Mouse (Mus musculus): ENCODE measurements around the gene Spp2.

DNA sequence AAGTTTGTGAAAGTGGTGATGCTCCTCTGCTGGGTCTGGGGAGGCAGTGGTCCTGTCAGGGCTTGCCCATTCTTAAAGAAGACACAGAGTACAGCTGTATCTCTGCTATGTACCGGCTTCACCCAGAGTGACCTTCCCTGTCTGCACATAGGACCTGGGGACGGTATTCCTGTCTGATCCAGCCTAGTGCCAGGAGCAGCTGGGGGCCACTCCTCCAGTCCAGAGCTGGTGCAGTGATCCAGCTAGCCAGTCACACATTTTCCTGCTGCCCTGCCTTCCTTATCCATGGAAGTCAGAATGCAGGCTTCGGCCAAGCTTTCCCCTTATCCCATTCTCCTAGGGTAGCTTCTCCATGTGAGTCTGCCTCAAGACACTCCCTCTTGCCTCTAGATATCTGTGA, 49.0 kb downstream of the Spp2 start:
- TF ChIP-seq POLR2A (IDR thresholded peaks at IDR 0.05; ENCODE audit: control insufficient read depth, low read depth, low read length): no peak
- no peak for TF ChIP-seq CTCF (IDR thresholded peaks at IDR 0.05; ENCODE audit: control insufficient read depth, insufficient read depth, insufficient replicate concordance, low read depth, low read length)
